Comparison of ENCODE assay signal across 13 mouse cellular contexts in genomic region chr14:75197660-75198059, GRCm38 (mm10). TPM values are rescaled to one million over a fixed set of nuclear protein-coding genes. Genes with fewer than 3 reads are reported as not detected.
DNase-seq lines count a peak whose midpoint lies in the region; ATAC-seq and TF ChIP-seq lines count a peak whose summit lies in the region.
"Had no signal": no experiment of that assay in that cellular context is flagged by ENCODE, and none has a peak within 500 bp of the region (broad histone marks: within the 10 kb centered on the region; RNA-seq: fewer than 3 reads in every experiment).

No protein-coding gene starts in this region.

- WGBS in intestine, postnatal 0 days, result 22% methylated on average over 7 of the region's 7 CpGs

- peaks cover 6% of the 10 kb centered on the region for H3K4me1 ChIP-seq in G1E (ENCODE audit: insufficient read depth, low read depth, low read length)
- H3K4me1 ChIP-seq in intestine, postnatal 0 days (replicated peaks; ENCODE audit: control insufficient read depth, insufficient read depth, low read length), result no peaks in the 10 kb centered on the region
- H3K4me1 ChIP-seq: limb, embryonic 15.5 days; neural tube, embryonic 13.5 days had no signal

- H3K9ac ChIP-seq in intestine, postnatal 0 days (ENCODE audit: low read depth, low read length), result no peak overlapping the region
- H3K9ac ChIP-seq: limb, embryonic 15.5 days; neural tube, embryonic 13.5 days had no signal

- H3K36me3 ChIP-seq in G1E (replicated peaks), result no peaks in the 10 kb centered on the region
- H3K36me3 ChIP-seq in intestine, postnatal 0 days (ENCODE audit: control insufficient read depth, insufficient read depth), result peaks cover 8% of the 10 kb centered on the region; the same call in 1 of the 2 replicates
- H3K36me3 ChIP-seq: limb, embryonic 15.5 days; neural tube, embryonic 13.5 days had no signal

- H3K27ac ChIP-seq in intestine, postnatal 0 days (ENCODE audit: low read depth, low read length), result no peak overlapping the region
- H3K27ac ChIP-seq: limb, embryonic 15.5 days; neural tube, embryonic 13.5 days had no signal

- peak; percentile 87 for ATAC-seq in G1E (ENCODE audit: extremely low read depth, insufficient number of reproducible peaks, low FRiP score, poor library complexity, severe bottlenecking)
- peak; percentile 92 for ATAC-seq in intestine, postnatal 0 days

- H3K27me3 ChIP-seq in G1E (ENCODE audit: insufficient read depth, low read length), result no peaks in the 10 kb centered on the region
- H3K27me3 ChIP-seq in intestine, postnatal 0 days (replicated peaks; ENCODE audit: control insufficient read depth, insufficient read depth, low read length), result no peaks in the 10 kb centered on the region
- H3K27me3 ChIP-seq: limb, embryonic 15.5 days; neural tube, embryonic 13.5 days had no signal

- H3K9me3 ChIP-seq in G1E (replicated peaks), result no peaks in the 10 kb centered on the region
- H3K9me3 ChIP-seq in intestine, postnatal 0 days (ENCODE audit: control insufficient read depth), result no peaks in the 10 kb centered on the region
- H3K9me3 ChIP-seq: limb, embryonic 15.5 days had no signal

- peak overlapping the region; percentile 51 for H3K4me2 ChIP-seq in intestine, postnatal 0 days (replicated peaks; ENCODE audit: low read depth)
- H3K4me2 ChIP-seq: limb, embryonic 15.5 days; neural tube, embryonic 13.5 days had no signal

- no peak for TF ChIP-seq CTCF in G1E (IDR thresholded peaks at IDR 0.05; ENCODE audit: low read depth, low read length)
- TF ChIP-seq CTCF in intestine, postnatal 0 days (IDR thresholded peaks at IDR 0.05; ENCODE audit: low read depth), result no peak

- DNase-seq in CD4-positive helper T cell, adult 2 months (ENCODE audit: low read depth, low spot score), result peak; percentile 73
- no peak for DNase-seq in G1E (ENCODE audit: low spot score)
- peak; percentile 54 for DNase-seq in naive thymus-derived CD4-positive, alpha-beta T cell, adult 2 months (ENCODE audit: low read depth)
- no peak for DNase-seq in adrenal gland, postnatal 14 days
- no peak for DNase-seq in kidney, adult 11 months
- DNase-seq in cerebellum, adult 8-10 months, result no peak
- DNase-seq: heart, adult 11 months had no signal

- no peak overlapping the region for H3K4me3 ChIP-seq in G1E (ENCODE audit: low read depth, low read length)
- H3K4me3 ChIP-seq in intestine, postnatal 0 days (ENCODE audit: low read depth, low read length), result 0 out of 2 replicates have a peak overlapping the region, but pooled peaks have one; percentile 11
- H3K4me3 ChIP-seq: limb, embryonic 15.5 days; neural tube, embryonic 13.5 days had no signal

RNA-seq across cellular contexts. Expression of gene Cpb2, which starts 44.4 kb away (rescaled TPM):
- not detected in 2 replicates for total RNA-seq in G1E (2014; fragmentation: Nextera tagmentation)
- not detected in 2 replicates for total RNA-seq in G1E (2017)
- polyA plus RNA-seq in G1E (2012), result not detected in 2 replicates
- polyA plus RNA-seq in intestine, postnatal 0 days (2015; fragmentation: Nextera tagmentation; extraction: Ambion mirVana), result 1.6 and 1.9 TPM in 2 replicates
- 1.4 and 44.6 TPM in 2 replicates for total RNA-seq in adrenal gland, postnatal 14 days (2021)
- total RNA-seq: heart, postnatal 25 days; left cerebral cortex, adult 18-20 months had no signal
- polyA plus RNA-seq: brain, embryonic 14.5 days; neural tube, embryonic 13.5 days had no signal

Comparison
In these comparisons a context has a peak if more than half of its experiments do, and no peak if none do; other contexts are left out.
1. DNase-seq: peak in CD4-positive helper T cell, adult 2 months (single experiment) and naive thymus-derived CD4-positive, alpha-beta T cell, adult 2 months (single experiment); none in G1E (single experiment), adrenal gland, postnatal 14 days (single experiment), kidney, adult 11 months (single experiment) and cerebellum, adult 8-10 months (single experiment).